Mouse (Mus musculus) bone marrow macrophage, adult 2 months (primary cell): ENCODE data around the gene Lpin3.

Source experiments
- CTCF ChIP-seq: IDR thresholded peaks from 2 replicates; pipeline ENCODE4 v1.5.1; 2012; ENCODE audit warnings: low read depth, mild to moderate bottlenecking, low read length, moderate library complexity
- POLR2A ChIP-seq: IDR thresholded peaks from 2 replicates; pipeline ENCODE4 v1.6.1; 2012; ENCODE audit warnings: mild to moderate bottlenecking, low read depth, low read length, borderline replicate concordance

GRCm38 (mm10) chr2:160908607-160909006 lies 28.1 kb downstream of the Lpin3 start:
- TF ChIP-seq CTCF: no peak
- no peak for TF ChIP-seq POLR2A
